Mouse (Mus musculus): ENCODE results near the gene Olfr157. TPM values are rescaled to one million over a fixed set of nuclear protein-coding genes. Genes with fewer than 3 reads are reported as not detected.

Gene Olfr157
- not detected in 2 replicates for total RNA-seq (2014; rRNA removed)
- polyA plus RNA-seq (2015; fragmentation: Nextera tagmentation; extraction: Ambion mirVana), result not detected in 2 replicates

GRCm38 (mm10) chr4:43840101-43840500 lies at the start of gene Olfr157:
Gene Olfr157, minus strand, starts transcription at chr4:43840201.
- Histone ChIP-seq H3K9me3 (ENCODE audit: low read length) (no peaks in the 10 kb centered on the region), H3K27me3 (ENCODE audit: insufficient read depth, low read length) (no peaks in the 10 kb centered on the region), H3K9ac (replicated peaks; ENCODE audit: low read length, poor library complexity, severe bottlenecking) (no peak within 1 kb of the TSS), H3K27ac (ENCODE audit: low read depth, low read length) (no peak within 1 kb of the TSS), H3K4me1 (ENCODE audit: insufficient read depth, low read length) (no peaks in the 10 kb centered on the region), H3K36me3 (ENCODE audit: insufficient read depth, low read length) (no peaks in the 10 kb centered on the region), H3K4me3 (ENCODE audit: low read depth, low read length) (no peak within 1 kb of the TSS), H3K4me2 (ENCODE audit: low read depth, low read length, poor library complexity, severe bottlenecking) (no peak within 1 kb of the TSS)
- ATAC-seq (ENCODE audit: low FRiP score) (no peak), DNase-seq (ENCODE audit: low spot score) (no peak)
- 73% methylated on average over 1 of the region's 1 CpGs for WGBS
- no peak for TF ChIP-seq CTCF (IDR thresholded peaks at IDR 0.05)

GRCm38 (mm10) chr4:43884196-43884595 lies 44.2 kb upstream of the Olfr157 start:
- H3K9ac ChIP-seq (replicated peaks; ENCODE audit: low read length, poor library complexity, severe bottlenecking), result no peak overlapping the region
- no peaks in the 10 kb centered on the region for H3K27me3 ChIP-seq (ENCODE audit: insufficient read depth, low read length)
- H3K27ac ChIP-seq (ENCODE audit: low read depth, low read length), result no peak overlapping the region
- H3K4me3 ChIP-seq (ENCODE audit: low read depth, low read length), result no peak overlapping the region
- no peaks in the 10 kb centered on the region for H3K9me3 ChIP-seq (ENCODE audit: low read length)
- ATAC-seq (ENCODE audit: low FRiP score) (no peak), DNase-seq (ENCODE audit: low spot score) (no peak)
- H3K4me2 ChIP-seq (ENCODE audit: low read depth, low read length, poor library complexity, severe bottlenecking), result no peak overlapping the region
- no peak for TF ChIP-seq CTCF (IDR thresholded peaks at IDR 0.05)
- no peaks in the 10 kb centered on the region for H3K4me1 ChIP-seq (ENCODE audit: insufficient read depth, low read length)
- no peaks in the 10 kb centered on the region for H3K36me3 ChIP-seq (ENCODE audit: insufficient read depth, low read length)
- 45% methylated on average over 4 of the region's 4 CpGs for WGBS

GRCm38 (mm10) chr4:43879566-43879965 lies 39.6 kb upstream of the Olfr157 start:
- 0 out of 2 replicates have a peak, but pooled peaks cover 6% of the 10 kb centered on the region for H3K4me1 ChIP-seq (ENCODE audit: insufficient read depth, low read length)
- no peak overlapping the region for H3K9ac ChIP-seq (replicated peaks; ENCODE audit: low read length, poor library complexity, severe bottlenecking)
- no peaks in the 10 kb centered on the region for H3K9me3 ChIP-seq (ENCODE audit: low read length)
- 83% methylated on average over 6 of the region's 6 CpGs for WGBS
- H3K36me3 ChIP-seq (ENCODE audit: insufficient read depth, low read length), result no peaks in the 10 kb centered on the region
- H3K4me3 ChIP-seq (ENCODE audit: low read depth, low read length), result no peak overlapping the region
- no peaks in the 10 kb centered on the region for H3K27me3 ChIP-seq (ENCODE audit: insufficient read depth, low read length)
- ATAC-seq (ENCODE audit: low FRiP score) (no peak), DNase-seq (ENCODE audit: low spot score) (no peak)
- H3K27ac ChIP-seq (ENCODE audit: low read depth, low read length), result no peak overlapping the region
- TF ChIP-seq CTCF (IDR thresholded peaks at IDR 0.05), result no peak
- no peak overlapping the region for H3K4me2 ChIP-seq (ENCODE audit: low read depth, low read length, poor library complexity, severe bottlenecking)

GRCm38 (mm10) chr4:43878121-43878776 lies 38.2 kb upstream of the Olfr157 start:
- no peak for DNase-seq (ENCODE audit: low spot score)
- Histone ChIP-seq H3K9ac (replicated peaks; ENCODE audit: low read length, poor library complexity, severe bottlenecking) (0 out of 2 replicates have a peak overlapping the region, but pooled peaks have one; percentile 19), H3K9me3 (ENCODE audit: low read length) (no peaks in the 10 kb centered on the region)

GRCm38 (mm10) chr4:43877230-43877629 lies 37.2 kb upstream of the Olfr157 start:
- no peak for TF ChIP-seq CTCF (IDR thresholded peaks at IDR 0.05)
- Histone ChIP-seq H3K9me3 (ENCODE audit: low read length) (no peaks in the 10 kb centered on the region), H3K4me1 (ENCODE audit: insufficient read depth, low read length) (0 out of 2 replicates have a peak, but pooled peaks cover 6% of the 10 kb centered on the region), H3K36me3 (ENCODE audit: insufficient read depth, low read length) (no peaks in the 10 kb centered on the region), H3K27ac (ENCODE audit: low read depth, low read length) (no peak overlapping the region), H3K27me3 (ENCODE audit: insufficient read depth, low read length) (no peaks in the 10 kb centered on the region), H3K4me3 (ENCODE audit: low read depth, low read length) (no peak overlapping the region), H3K9ac (replicated peaks; ENCODE audit: low read length, poor library complexity, severe bottlenecking) (no peak overlapping the region), H3K4me2 (ENCODE audit: low read depth, low read length, poor library complexity, severe bottlenecking) (no peak overlapping the region)
- no peak for ATAC-seq (ENCODE audit: low FRiP score)
- DNase-seq (ENCODE audit: low spot score), result no peak
- 97% methylated on average over 1 of the region's 1 CpGs for WGBS

More at GRCm38 (mm10) chr4:43878121-43878776, 38.2 kb upstream of the Olfr157 start:
- Histone ChIP-seq H3K36me3 (ENCODE audit: insufficient read depth, low read length) (no peaks in the 10 kb centered on the region), H3K4me3 (ENCODE audit: low read depth, low read length) (no peak overlapping the region), H3K27me3 (ENCODE audit: insufficient read depth, low read length) (no peaks in the 10 kb centered on the region), H3K4me1 (ENCODE audit: insufficient read depth, low read length) (0 out of 2 replicates have a peak, but pooled peaks cover 6% of the 10 kb centered on the region), H3K27ac (ENCODE audit: low read depth, low read length) (no peak overlapping the region), H3K4me2 (ENCODE audit: low read depth, low read length, poor library complexity, severe bottlenecking) (peak overlapping the region; percentile 12; the same call in 1 of the 2 replicates)
- no peak for TF ChIP-seq CTCF (IDR thresholded peaks at IDR 0.05)
- 27% methylated on average over 5 of the region's 5 CpGs for WGBS
- ATAC-seq (ENCODE audit: low FRiP score), result no peak

GRCm38 (mm10) chr4:43875919-43876411 lies 36.0 kb upstream of the Olfr157 start:
- Histone ChIP-seq H3K36me3 (ENCODE audit: insufficient read depth, low read length) (no peaks in the 10 kb centered on the region), H3K4me3 (ENCODE audit: low read depth, low read length) (peak overlapping the region; percentile 94), H3K9me3 (ENCODE audit: low read length) (no peaks in the 10 kb centered on the region), H3K4me2 (ENCODE audit: low read depth, low read length, poor library complexity, severe bottlenecking) (peak overlapping the region; percentile 88), H3K4me1 (ENCODE audit: insufficient read depth, low read length) (0 out of 2 replicates have a peak, but pooled peaks cover 6% of the 10 kb centered on the region), H3K27me3 (ENCODE audit: insufficient read depth, low read length) (no peaks in the 10 kb centered on the region), H3K27ac (ENCODE audit: low read depth, low read length) (peak overlapping the region; percentile 14; the same call in 1 of the 2 replicates), H3K9ac (replicated peaks; ENCODE audit: low read length, poor library complexity, severe bottlenecking) (peak overlapping the region; percentile 64)
- TF ChIP-seq CTCF (IDR thresholded peaks at IDR 0.05), result 0 out of 2 replicates have a peak, but pooled peaks have one; percentile 8
- DNase-seq (ENCODE audit: low spot score), result no peak
- WGBS, result under 1% methylated on average over 20 of the region's 20 CpGs
- ATAC-seq (ENCODE audit: low FRiP score), result peak; percentile 60; the same call in 1 of the 2 replicates
